Mouse (Mus musculus) kidney, adult 2 months (tissue): ENCODE results near the gene Rapgef4.

Experiments
- CTCF ChIP-seq: fragments of 200-500 bp; conservative IDR thresholded peaks from 2 replicates; pipeline ENCODE4 v1.5.1; 2011; ENCODE audit warnings: low read depth, mild to moderate bottlenecking, control low read depth, low read length, moderate library complexity, mixed read lengths; ENCODE audit not compliant: insufficient read depth, insufficient read length
- POLR2A ChIP-seq: fragments of 200-500 bp; IDR thresholded peaks from one replicate; pipeline ENCODE4 v1.6.1; 2011; ENCODE audit warnings: low read depth, low read length, control low read depth

DNA sequence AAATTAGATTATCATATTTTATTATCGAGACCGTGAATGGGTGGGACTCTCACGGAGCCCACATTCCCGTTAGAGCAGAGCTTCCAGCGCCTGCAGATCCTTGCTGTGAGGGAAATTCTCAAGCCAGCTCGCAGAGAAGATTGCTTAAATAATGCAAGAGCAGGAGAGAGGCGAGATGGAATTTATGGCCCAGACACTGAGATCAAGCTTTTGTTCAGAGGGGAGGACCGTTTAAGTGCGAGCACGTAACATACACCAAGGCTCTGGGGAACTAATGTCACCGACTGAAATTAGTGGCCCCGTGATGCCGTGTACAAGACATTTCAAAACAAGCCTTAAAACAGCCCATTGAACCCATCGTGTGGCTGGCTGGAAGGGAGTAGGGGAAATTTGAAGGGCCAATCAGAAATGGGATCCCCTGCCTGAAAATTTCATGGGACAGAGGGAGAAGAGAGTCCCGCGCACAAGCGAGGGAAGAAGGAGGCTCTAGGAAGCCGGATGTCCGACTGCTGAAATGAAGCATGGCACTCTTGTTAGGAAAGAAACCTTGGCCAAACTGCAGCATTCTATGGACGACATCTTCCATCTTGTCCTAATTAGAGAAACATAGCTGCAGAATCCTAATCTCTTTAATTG is 112.5 kb downstream of the Rapgef4 start:
- TF ChIP-seq CTCF (no peak), POLR2A (no peak)
